Mouse (Mus musculus): Measurements from ENCODE around the gene Alox12.

Alox12 gene

GRCm38 (mm10) chr11:70199107-70199506 is 56.0 kb downstream of the Alox12 start:
- DNase-seq (ENCODE audit: extremely low read depth, insufficient read length, low spot score): no peak

GRCm38 (mm10) chr11:70198332-70198731 is 56.8 kb downstream of the Alox12 start:
- DNase-seq (ENCODE audit: extremely low read depth, insufficient read length, low spot score): peak; percentile 85

GRCm38 (mm10) chr11:70193354-70194285 is 61.5 kb downstream of the Alox12 start:
- peak; percentile 64 for DNase-seq (ENCODE audit: extremely low read depth, insufficient read length, low spot score)

GRCm38 (mm10) chr11:70192157-70192556 is 63.0 kb downstream of the Alox12 start:
- DNase-seq (ENCODE audit: extremely low read depth, insufficient read length, low spot score): peak; percentile 57
